Mouse (Mus musculus) testis, adult 2 months (tissue): Measurements from ENCODE around the gene Ski. TPM values are rescaled to one million over a fixed set of nuclear protein-coding genes. Genes with fewer than 3 reads are reported as not detected.

Source experiments
- H3K27ac ChIP-seq: fragments of 200-500 bp; 2 replicates; pipeline ENCODE4 v1.5.1; 2012; ENCODE audit warnings: low read depth, low read length; ENCODE audit not compliant: control insufficient read depth, insufficient read depth
- H3K27me3 ChIP-seq: fragments of 200-500 bp; 2 replicates; pipeline ENCODE4 v1.6.1; 2012; ENCODE audit warnings: mild to moderate bottlenecking, low read length, moderate library complexity; ENCODE audit not compliant: control insufficient read depth, insufficient read depth
- H3K36me3 ChIP-seq: fragments of 200-500 bp; 2 replicates; pipeline ENCODE4 v1.6.1; 2012; ENCODE audit warnings: mild to moderate bottlenecking, low read length; ENCODE audit not compliant: control insufficient read depth, insufficient read depth
- H3K4me1 ChIP-seq: fragments of 200-500 bp; 2 replicates; pipeline ENCODE4 v1.6.1; 2012; ENCODE audit warnings: low read length; ENCODE audit not compliant: control insufficient read depth, insufficient read depth
- H3K4me3 ChIP-seq: fragments of 200-500 bp; 2 replicates; pipeline ENCODE4 v1.5.1; 2012; ENCODE audit warnings: low read depth, mild to moderate bottlenecking, low read length, moderate library complexity, mixed read lengths; ENCODE audit not compliant: control insufficient read depth
- CTCF ChIP-seq: fragments of 200-500 bp; IDR thresholded peaks from 2 replicates; pipeline ENCODE4 v1.5.1; 2012; ENCODE audit warnings: low read depth, mild to moderate bottlenecking, inconsistent platforms, low read length, moderate library complexity; ENCODE audit not compliant: control insufficient read depth, insufficient read depth, insufficient replicate concordance
- POLR2A ChIP-seq: fragments of 200-500 bp; IDR thresholded peaks from 2 replicates; pipeline ENCODE4 v1.6.1; 2012; ENCODE audit warnings: low read depth, mild to moderate bottlenecking, inconsistent platforms, low read length, moderate library complexity; ENCODE audit not compliant: control insufficient read depth
- polyA plus RNA-seq: library from polyadenylated mRNA; depleted of rRNA; stranded (reverse); fragments of >200 nt; gene quantifications from 2 replicates; pipeline ENCODE4 v1.2.3, GENCODE M21; 2012

Gene Ski
- polyA plus RNA-seq, 1 experiment, result 5.0 TPM

DNA sequence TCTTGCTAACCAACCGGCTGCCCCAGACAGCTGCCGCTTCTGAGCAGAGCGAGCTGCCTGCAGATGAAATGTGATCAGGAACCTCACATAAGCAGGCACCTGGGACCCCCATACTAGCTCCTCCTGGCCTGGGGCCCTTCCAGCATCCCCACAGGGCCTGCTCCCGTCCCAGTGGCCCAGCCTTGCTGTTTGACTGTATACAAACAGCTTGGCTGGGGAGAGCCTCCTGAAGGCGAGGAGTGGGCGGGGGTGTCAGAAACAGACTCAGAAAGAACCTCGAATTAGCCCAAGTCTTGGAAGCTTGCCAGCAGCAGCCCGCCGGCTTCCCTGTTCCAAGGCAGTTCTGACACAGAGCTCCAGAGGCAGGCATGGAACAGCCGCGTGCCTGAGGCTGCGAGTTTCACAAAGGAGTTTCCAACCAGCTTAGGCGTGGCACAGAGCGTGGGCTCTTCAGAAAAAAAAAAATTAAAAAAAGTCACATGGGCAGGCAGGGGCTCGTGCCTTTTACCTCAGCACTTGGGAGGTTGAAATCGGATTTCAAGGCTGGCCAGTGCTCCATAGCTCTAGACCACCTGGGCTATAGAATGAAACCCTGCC, 99.8 kb downstream of the Ski start:
- Histone ChIP-seq H3K4me1 (peaks cover 6% of the 10 kb centered on the region), H3K27me3 (no peaks in the 10 kb centered on the region), H3K36me3 (no peaks in the 10 kb centered on the region), H3K27ac (no peak overlapping the region), H3K4me3 (no peak overlapping the region)
- TF ChIP-seq POLR2A (no peak), CTCF (no peak)

DNA sequence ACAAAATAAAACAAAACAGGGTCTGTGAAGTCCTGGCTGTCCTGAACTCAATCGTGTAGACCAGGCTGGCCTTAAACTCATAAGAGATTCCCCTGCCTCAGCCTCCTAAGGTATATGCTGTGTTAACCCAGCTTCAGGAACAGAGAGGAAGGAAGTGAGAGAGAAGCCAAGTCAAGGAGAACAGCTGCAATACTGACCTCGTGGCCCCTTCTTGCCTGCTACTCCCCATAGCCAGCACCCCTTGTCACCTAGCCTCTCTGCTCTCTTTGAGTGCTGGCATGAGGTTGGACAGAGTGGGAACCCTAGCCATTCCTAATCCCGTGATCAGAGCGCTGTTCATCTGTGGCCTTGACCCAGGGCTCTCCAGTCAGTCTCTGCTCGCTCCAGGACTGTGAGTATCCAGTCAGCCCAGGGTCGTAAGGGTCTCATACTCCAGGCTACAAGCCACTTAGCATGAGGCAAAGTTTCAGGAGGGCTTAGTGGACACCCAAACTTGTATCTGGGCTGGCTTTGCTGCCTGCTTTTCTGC, 100.4 kb downstream of the Ski start:
- Histone ChIP-seq H3K27me3 (no peaks in the 10 kb centered on the region), H3K27ac (no peak overlapping the region), H3K36me3 (no peaks in the 10 kb centered on the region), H3K4me1 (peaks cover 6% of the 10 kb centered on the region), H3K4me3 (no peak overlapping the region)
- TF ChIP-seq POLR2A, result no peak
- TF ChIP-seq CTCF, result no peak

DNA sequence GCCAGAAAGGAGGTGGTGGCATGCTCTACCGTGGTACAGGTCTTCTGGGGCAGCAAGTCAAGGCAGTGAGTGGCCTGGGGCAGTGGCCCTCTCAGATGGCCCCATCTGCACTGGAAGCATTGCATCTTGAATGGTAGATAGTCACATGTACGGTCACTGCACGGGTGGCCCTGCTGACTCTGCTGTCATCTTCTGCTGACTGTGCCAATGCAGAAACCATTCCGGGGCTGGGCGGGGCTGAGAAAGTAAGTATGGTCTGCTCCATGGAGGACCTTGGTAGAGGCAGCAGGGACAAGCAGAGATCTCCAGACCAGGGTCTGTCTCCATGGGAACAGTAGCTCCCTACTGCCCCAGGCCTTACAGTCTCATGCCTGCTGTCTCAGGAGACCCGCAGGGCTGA, 101.2 kb downstream of the Ski start:
- Histone ChIP-seq H3K27ac (no peak overlapping the region), H3K4me3 (no peak overlapping the region), H3K27me3 (no peaks in the 10 kb centered on the region), H3K4me1 (peaks cover 6% of the 10 kb centered on the region), H3K36me3 (no peaks in the 10 kb centered on the region)
- TF ChIP-seq POLR2A (no peak), CTCF (no peak)

DNA sequence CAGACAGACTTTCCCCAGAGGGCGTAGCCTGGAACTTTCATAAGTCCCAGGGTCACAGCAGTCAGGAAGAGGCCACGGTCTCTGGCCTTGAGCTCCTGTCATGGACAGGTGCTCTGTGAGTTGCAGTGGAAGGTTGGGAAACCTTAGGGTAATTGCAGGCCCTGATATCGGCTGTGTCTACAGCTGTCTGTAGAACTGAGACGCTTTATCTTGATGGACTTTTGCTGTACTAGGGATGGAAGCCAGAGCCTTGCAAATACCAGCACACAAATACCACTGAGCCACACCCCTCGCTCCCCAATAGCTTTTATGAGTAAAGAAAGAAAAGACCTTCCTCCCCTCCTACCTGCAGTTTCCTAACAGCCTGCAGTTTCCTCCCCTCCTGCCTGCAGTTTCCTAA, 101.8 kb downstream of the Ski start:
- no peaks in the 10 kb centered on the region for H3K27me3 ChIP-seq
- H3K4me3 ChIP-seq, result no peak overlapping the region
- H3K36me3 ChIP-seq, result no peaks in the 10 kb centered on the region
- H3K27ac ChIP-seq, result no peak overlapping the region
- TF ChIP-seq POLR2A (no peak), CTCF (no peak)
- peaks cover 6% of the 10 kb centered on the region for H3K4me1 ChIP-seq

DNA sequence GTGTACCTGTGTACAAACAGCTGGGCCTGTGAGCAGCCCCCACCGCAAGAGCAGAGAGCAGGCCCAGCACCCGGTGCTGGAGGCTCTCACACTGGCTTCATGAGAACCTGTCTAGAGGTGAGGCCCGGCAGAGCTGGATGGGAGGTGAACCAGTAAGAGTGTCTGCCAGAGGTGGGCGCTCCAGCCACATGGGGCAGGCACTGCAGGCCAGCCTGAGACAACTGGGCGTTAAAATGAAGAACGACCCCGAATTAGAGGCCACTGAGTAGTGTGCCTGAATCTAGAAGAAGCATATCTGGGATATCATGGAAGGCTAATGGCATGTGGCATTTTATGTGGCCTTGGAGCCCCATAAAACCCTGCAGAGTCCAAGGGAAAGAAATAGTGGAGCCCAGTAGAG, 102.4 kb downstream of the Ski start:
- no peak overlapping the region for H3K27ac ChIP-seq
- H3K4me3 ChIP-seq, result no peak overlapping the region
- no peaks in the 10 kb centered on the region for H3K36me3 ChIP-seq
- no peaks in the 10 kb centered on the region for H3K27me3 ChIP-seq
- peaks cover 6% of the 10 kb centered on the region for H3K4me1 ChIP-seq
- TF ChIP-seq CTCF (no peak), POLR2A (no peak)

DNA sequence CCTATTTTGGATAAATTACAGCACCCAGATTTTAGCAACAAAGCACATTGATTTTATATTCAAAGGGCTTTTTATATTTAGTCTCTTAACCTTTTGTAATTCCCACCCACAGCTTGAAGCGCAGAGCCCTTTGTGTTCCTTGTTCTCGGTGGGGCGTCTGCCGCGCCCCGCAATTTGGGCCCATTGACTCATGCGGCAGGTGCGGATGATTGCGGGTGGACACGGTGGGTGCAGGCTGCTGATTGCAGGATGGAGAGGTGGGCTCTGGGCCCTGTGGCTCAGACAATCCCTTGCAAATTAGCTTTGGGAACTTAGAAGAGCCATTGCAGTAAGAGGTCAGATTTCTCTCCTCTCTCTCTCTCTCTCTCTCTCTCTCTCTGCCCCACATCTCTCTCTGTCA, 104.1 kb downstream of the Ski start:
- peaks cover 6% of the 10 kb centered on the region for H3K4me1 ChIP-seq

DNA sequence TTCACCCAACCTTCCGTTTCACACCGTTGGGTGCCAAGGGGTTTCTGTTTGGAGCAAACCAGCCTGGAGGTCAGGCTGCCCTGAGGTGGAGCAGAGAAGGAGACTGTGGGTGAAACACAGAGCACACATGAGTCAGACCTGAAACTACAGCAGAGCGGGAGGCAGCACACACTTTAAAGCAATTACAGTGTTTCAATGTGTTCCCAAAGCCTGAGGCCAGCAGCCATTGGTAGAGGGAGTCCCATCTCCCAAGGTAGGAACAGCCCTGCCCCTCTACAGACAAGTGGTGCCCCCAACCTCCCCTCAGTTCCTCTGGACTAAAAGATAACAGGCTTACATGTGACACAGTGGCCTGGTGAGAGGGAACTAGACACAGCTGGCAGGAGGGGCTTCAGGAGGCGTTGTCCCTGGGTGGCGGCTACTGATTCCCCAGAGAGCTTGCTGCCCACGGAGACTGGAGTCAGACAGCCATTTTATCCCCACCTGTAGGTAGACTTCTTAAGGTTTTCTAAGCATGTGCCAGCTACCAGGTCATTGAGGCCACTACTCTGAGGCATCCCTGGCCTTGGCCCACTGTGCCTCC, 104.9 kb downstream of the Ski start:
- no peak overlapping the region for H3K27ac ChIP-seq
- TF ChIP-seq CTCF (no peak), POLR2A (no peak)
- H3K4me3 ChIP-seq, result no peak overlapping the region
- H3K27me3 ChIP-seq, result no peaks in the 10 kb centered on the region
- H3K36me3 ChIP-seq, result no peaks in the 10 kb centered on the region; the same call in 1 of the 2 replicates
- H3K4me1 ChIP-seq, result peaks cover 5% of the 10 kb centered on the region

More for the DNA sequence above, 104.1 kb downstream of the Ski start:
- Histone ChIP-seq H3K36me3 (no peaks in the 10 kb centered on the region; the same call in 1 of the 2 replicates), H3K27me3 (no peaks in the 10 kb centered on the region), H3K4me3 (no peak overlapping the region), H3K27ac (no peak overlapping the region)
- TF ChIP-seq CTCF, result no peak
- TF ChIP-seq POLR2A, result no peak
